Mouse (Mus musculus): ENCODE results near the gene Krtcap3. TPM values are rescaled to one million over a fixed set of nuclear protein-coding genes. Genes with fewer than 3 reads are reported as not detected.
A peak's percentile ranks its signal among the peaks of the same experiment; 100 is the strongest.

Krtcap3 gene
- total RNA-seq, 2 experiments from 2014 or later, result 1.9 to 2.1 TPM

- no peak for DNase-seq (ENCODE audit: low spot score)
Observed at GRCm38 (mm10) chr5:31252795-31253545, 1.5 kb downstream of the Krtcap3 start.

GRCm38 (mm10) chr5:31253806-31254205 is 2.3 kb downstream of the Krtcap3 start:
- DNase-seq (ENCODE audit: low spot score), result no peak

GRCm38 (mm10) chr5:31254452-31254851 is 3.0 kb downstream of the Krtcap3 start:
- peak; percentile 27 for DNase-seq (ENCODE audit: low spot score)

GRCm38 (mm10) chr5:31254901-31255300 is 3.4 kb downstream of the Krtcap3 start:
- no peak for DNase-seq (ENCODE audit: low spot score)

GRCm38 (mm10) chr5:31255381-31255780 is 3.9 kb downstream of the Krtcap3 start:
- no peak for DNase-seq (ENCODE audit: low spot score)

- DNase-seq (ENCODE audit: low spot score), result no peak
Observed at GRCm38 (mm10) chr5:31255971-31256370, 4.5 kb downstream of the Krtcap3 start.

- no peak for DNase-seq (ENCODE audit: low spot score)
Observed at GRCm38 (mm10) chr5:31257616-31258015, 6.1 kb downstream of the Krtcap3 start.

GRCm38 (mm10) chr5:31266101-31266500 is 14.6 kb downstream of the Krtcap3 start:
- no peak for DNase-seq (ENCODE audit: low spot score)

- DNase-seq (ENCODE audit: low spot score), result no peak
Observed at GRCm38 (mm10) chr5:31267686-31268085, 16.2 kb downstream of the Krtcap3 start.

- no peak for DNase-seq (ENCODE audit: low spot score)
Observed at GRCm38 (mm10) chr5:31273018-31273417, 21.5 kb downstream of the Krtcap3 start.

- no peak for DNase-seq (ENCODE audit: low spot score)
Observed at GRCm38 (mm10) chr5:31279245-31279988, 27.9 kb downstream of the Krtcap3 start.

GRCm38 (mm10) chr5:31288225-31288624 is 36.7 kb downstream of the Krtcap3 start:
- DNase-seq (ENCODE audit: low spot score), result no peak

- no peak for DNase-seq (ENCODE audit: low spot score)
Observed at GRCm38 (mm10) chr5:31288655-31289054, 37.2 kb downstream of the Krtcap3 start.

GRCm38 (mm10) chr5:31289626-31290230 is 38.2 kb downstream of the Krtcap3 start:
- no peak for DNase-seq (ENCODE audit: low spot score)

GRCm38 (mm10) chr5:31290521-31291360 is 39.2 kb downstream of the Krtcap3 start, which contains the start of gene Ift172:
Gene Ift172 (minus strand): TSS chr5:31291116.
- peak; percentile 97 for DNase-seq (ENCODE audit: low spot score)

- no peak for DNase-seq (ENCODE audit: low spot score)
Observed at GRCm38 (mm10) chr5:31291361-31291688, 39.8 kb downstream of the Krtcap3 start.

GRCm38 (mm10) chr5:31294964-31295605 is 43.6 kb downstream of the Krtcap3 start:
- DNase-seq (ENCODE audit: low spot score), result no peak

GRCm38 (mm10) chr5:31295606-31296141 is 44.2 kb downstream of the Krtcap3 start, which contains the start of gene Fndc4:
Gene Fndc4 (minus strand): TSS chr5:31296080.
- no peak for DNase-seq (ENCODE audit: low spot score)

- no peak for DNase-seq (ENCODE audit: low spot score)
Observed at GRCm38 (mm10) chr5:31297047-31297757, 45.7 kb downstream of the Krtcap3 start, which contains the start of gene Gckr. Gene Gckr (plus strand): TSS chr5:31297443.

GRCm38 (mm10) chr5:31297981-31298380 is 46.5 kb downstream of the Krtcap3 start:
- no peak for DNase-seq (ENCODE audit: low spot score)

Measured in gastrocnemius, adult 18-20 months (tissue).